Mouse (Mus musculus): ENCODE results near the gene Npb.
"Not testable (repeated sequence)": the region's sequence is repeated elsewhere in the genome, so short reads cannot be mapped to it uniquely, and the experiment has no call there.

The Npb gene

GRCm38 (mm10) chr11:120608241-120609034 is at the start of gene Npb:
Npb (plus strand) TSS chr11:120608477.
- DNase-seq (ENCODE audit: extremely low spot score, low read depth, low spot score) = no peak

- DNase-seq (ENCODE audit: extremely low spot score, low read depth, low spot score) = not testable (repeated sequence)
These were observed 49.4 kb upstream of the Npb start for GRCm38 (mm10) chr11:120558843-120559242.

- no peak for DNase-seq (ENCODE audit: extremely low spot score, low read depth, low spot score)
These were observed 47.1 kb upstream of the Npb start for GRCm38 (mm10) chr11:120560952-120561728.

- no peak for DNase-seq (ENCODE audit: extremely low spot score, low read depth, low spot score)
These were observed 45.3 kb upstream of the Npb start for GRCm38 (mm10) chr11:120562949-120563348.

- no peak for DNase-seq (ENCODE audit: extremely low spot score, low read depth, low spot score)
These were observed 43.2 kb upstream of the Npb start for GRCm38 (mm10) chr11:120565114-120565513.

GRCm38 (mm10) chr11:120568324-120568723 is 40.0 kb upstream of the Npb start:
- no peak for DNase-seq (ENCODE audit: extremely low spot score, low read depth, low spot score)

- DNase-seq (ENCODE audit: extremely low spot score, low read depth, low spot score) = no peak
These were observed 37.2 kb upstream of the Npb start for GRCm38 (mm10) chr11:120571122-120571521.

- DNase-seq (ENCODE audit: extremely low spot score, low read depth, low spot score) = no peak
These were observed 36.4 kb upstream of the Npb start for GRCm38 (mm10) chr11:120571754-120572416.

- no peak for DNase-seq (ENCODE audit: extremely low spot score, low read depth, low spot score)
These were observed 35.9 kb upstream of the Npb start for GRCm38 (mm10) chr11:120572417-120572751.

GRCm38 (mm10) chr11:120572752-120573584 is 35.3 kb upstream of the Npb start, which contains the start of gene P4hb:
P4hb (minus strand) TSS chr11:120573253.
- peak; percentile 99 for DNase-seq (ENCODE audit: extremely low spot score, low read depth, low spot score)

- no peak for DNase-seq (ENCODE audit: extremely low spot score, low read depth, low spot score)
These were observed 34.5 kb upstream of the Npb start for GRCm38 (mm10) chr11:120573585-120574277.

GRCm38 (mm10) chr11:120574278-120574600 is 34.0 kb upstream of the Npb start:
- DNase-seq (ENCODE audit: extremely low spot score, low read depth, low spot score) = no peak

- DNase-seq (ENCODE audit: extremely low spot score, low read depth, low spot score) = no peak
These were observed 33.2 kb upstream of the Npb start for GRCm38 (mm10) chr11:120575046-120575445.

- no peak for DNase-seq (ENCODE audit: extremely low spot score, low read depth, low spot score)
These were observed 32.3 kb upstream of the Npb start for GRCm38 (mm10) chr11:120575940-120576339.

GRCm38 (mm10) chr11:120576365-120576981 is 31.8 kb upstream of the Npb start:
- DNase-seq (ENCODE audit: extremely low spot score, low read depth, low spot score) = no peak

GRCm38 (mm10) chr11:120577211-120578023 is 30.9 kb upstream of the Npb start:
- DNase-seq (ENCODE audit: extremely low spot score, low read depth, low spot score) = no peak

- DNase-seq (ENCODE audit: extremely low spot score, low read depth, low spot score) = no peak
These were observed 30.1 kb upstream of the Npb start for GRCm38 (mm10) chr11:120578024-120578693.

GRCm38 (mm10) chr11:120578694-120579243 is 29.5 kb upstream of the Npb start:
- DNase-seq (ENCODE audit: extremely low spot score, low read depth, low spot score) = no peak

Data from hindlimb bud, embryonic 11.5 days (tissue).